Mouse (Mus musculus) midbrain, postnatal 0 days (tissue): ENCODE data around the gene Uvrag. TPM values are rescaled to one million over a fixed set of nuclear protein-coding genes. Genes with fewer than 3 reads are reported as not detected.
A peak's percentile ranks its signal among the peaks of the same experiment; 100 is the strongest.
"Not testable (repeated sequence)": the region's sequence is repeated elsewhere in the genome, so short reads cannot be mapped to it uniquely, and the experiment has no call there.

Source experiments
- ATAC-seq: fragments of 200-750 bp; cut with Nextera tagmentation; 2 replicates; pipeline ENCODE4 v1.8.0; 2017; ENCODE audit warnings: moderate number of reproducible peaks, mild to moderate bottlenecking, moderate TSS enrichment, moderate library complexity; ENCODE audit not compliant: low FRiP score
- DNase-seq: peaks from one replicate; pipeline ENCODE4 v3.0.0-alpha.2; 2015; ENCODE audit warnings: low spot score
- H3K27ac ChIP-seq: fragments of 300-500 bp; sonication (generic); 2 replicates; pipeline ENCODE4 v1.5.1; 2014; ENCODE audit warnings: low read depth, mild to moderate bottlenecking, low read length, mixed read lengths
- H3K27me3 ChIP-seq: fragments of 300-500 bp; sonication (generic); 2 replicates; pipeline ENCODE4 v1.6.1; 2014; ENCODE audit warnings: low read length, control low read depth, mixed read lengths; ENCODE audit not compliant: insufficient read depth
- H3K36me3 ChIP-seq: fragments of 300-500 bp; sonication (generic); 2 replicates; pipeline ENCODE4 v1.6.1; 2014; ENCODE audit warnings: low read length, control low read depth, mixed read lengths; ENCODE audit not compliant: insufficient read depth
- H3K4me1 ChIP-seq: fragments of 300-500 bp; sonication (generic); 2 replicates; pipeline ENCODE4 v1.6.1; 2014; ENCODE audit warnings: mild to moderate bottlenecking, control low read depth, antibody characterized with exemption, low read length, mixed read lengths; ENCODE audit not compliant: insufficient read depth
- H3K4me2 ChIP-seq: fragments of 300-500 bp; sonication (generic); 2 replicates; pipeline ENCODE4 v1.6.1; 2014; ENCODE audit warnings: low read depth, mild to moderate bottlenecking, low read length, mixed read lengths; ENCODE audit not compliant: poor library complexity, severe bottlenecking
- H3K4me3 ChIP-seq: fragments of 300-500 bp; sonication (generic); 2 replicates; pipeline ENCODE4 v1.5.1; 2014; ENCODE audit warnings: low read depth, mild to moderate bottlenecking, low read length, moderate library complexity
- H3K9ac ChIP-seq: fragments of 300-500 bp; sonication (generic); replicated peaks from 2 replicates; pipeline ENCODE4 v1.6.1; 2014; ENCODE audit warnings: mild to moderate bottlenecking, low read length, moderate library complexity, mixed read lengths; ENCODE audit not compliant: poor library complexity, severe bottlenecking
- H3K9me3 ChIP-seq: fragments of 300-500 bp; sonication (generic); 2 replicates; pipeline ENCODE4 v1.6.1; 2016; ENCODE audit warnings: low read length, control low read depth
- CTCF ChIP-seq: IDR thresholded peaks from 2 replicates; pipeline ENCODE4 v1.5.1; 2016; ENCODE audit warnings: antibody characterized with exemption, mild to moderate bottlenecking
- WGBS: fragments of 180-500 bp; shearing (Covaris S2); extraction: QIAGEN DNeasy Blood & Tissue Kit; methylation state at CpG from one replicate; pipeline ENCODE4 v1.1.7; 2014; 5-methylcytosine and 5-hydroxymethylcytosine counted together
- polyA plus RNA-seq: library from polyadenylated mRNA; unstranded; fragments of >200 nt; fragmentation: Nextera tagmentation; extraction: Ambion mirVana; gene quantifications from 2 replicates; pipeline ENCODE4 v1.2.1, GENCODE M21; 2015
- total RNA-seq: library from RNA; depleted of rRNA; stranded (reverse); fragments of >200 nt; gene quantifications from 2 replicates; pipeline ENCODE4 v1.2.3, GENCODE M21; 2014

The Uvrag gene
- total and polyA plus RNA-seq, 2 experiments from 2014 or later, result 19.8 to 23.3 TPM

- no peaks in the 10 kb centered on the region for H3K27me3 ChIP-seq
- no peak overlapping the region for H3K4me2 ChIP-seq
- no peak overlapping the region for H3K27ac ChIP-seq
- no peaks in the 10 kb centered on the region for H3K9me3 ChIP-seq
- 19% methylated on average over 4 of the region's 4 CpGs for WGBS
- DNase-seq (no peak), ATAC-seq (no peak)
- no peak overlapping the region for H3K9ac ChIP-seq
- H3K4me1 ChIP-seq, result 0 out of 2 replicates have a peak, but pooled peaks cover 3% of the 10 kb centered on the region
- H3K4me3 ChIP-seq, result no peak overlapping the region
- no peak for TF ChIP-seq CTCF
- no peaks in the 10 kb centered on the region for H3K36me3 ChIP-seq
Observed at GRCm38 (mm10) chr7:98974590-98974989, 166.4 kb downstream of the Uvrag start.

- DNase-seq (no peak), ATAC-seq (no peak)
- H3K4me3 ChIP-seq, result no peak overlapping the region
- H3K9ac ChIP-seq, result no peak overlapping the region
- WGBS, result 79% methylated on average over 5 of the region's 5 CpGs
- no peak overlapping the region for H3K27ac ChIP-seq
- H3K4me1 ChIP-seq, result 0 out of 2 replicates have a peak, but pooled peaks cover 3% of the 10 kb centered on the region
- H3K27me3 ChIP-seq, result no peaks in the 10 kb centered on the region
- H3K9me3 ChIP-seq, result no peaks in the 10 kb centered on the region
- no peak for TF ChIP-seq CTCF
- no peak overlapping the region for H3K4me2 ChIP-seq
- H3K36me3 ChIP-seq, result no peaks in the 10 kb centered on the region
Observed at GRCm38 (mm10) chr7:98970721-98971120, 170.2 kb downstream of the Uvrag start.

- no peak for TF ChIP-seq CTCF
Observed at GRCm38 (mm10) chr7:98968741-98969395, 172.1 kb downstream of the Uvrag start.

GRCm38 (mm10) chr7:98968082-98968674 is 172.8 kb downstream of the Uvrag start:
- no peak for TF ChIP-seq CTCF
- 0 out of 2 replicates have a peak overlapping the region, but pooled peaks have one; percentile 18 for H3K27ac ChIP-seq
- H3K4me1 ChIP-seq, result no peaks in the 10 kb centered on the region
- no peaks in the 10 kb centered on the region for H3K36me3 ChIP-seq
- peak overlapping the region; percentile 8 for H3K4me3 ChIP-seq
- DNase-seq (peak; percentile 46), ATAC-seq (no peak)
- peak overlapping the region; percentile 38 for H3K4me2 ChIP-seq
- H3K27me3 ChIP-seq, result no peaks in the 10 kb centered on the region
- no peak overlapping the region; the same call in 1 of the 2 replicates for H3K9ac ChIP-seq
- no peaks in the 10 kb centered on the region for H3K9me3 ChIP-seq
- 8% methylated on average over 16 of the region's 16 CpGs for WGBS

More at GRCm38 (mm10) chr7:98968741-98969395, 172.1 kb downstream of the Uvrag start:
- Histone ChIP-seq H3K4me1 (no peaks in the 10 kb centered on the region), H3K4me2 (no peak overlapping the region), H3K4me3 (no peak overlapping the region), H3K36me3 (no peaks in the 10 kb centered on the region), H3K27ac (no peak overlapping the region), H3K27me3 (no peaks in the 10 kb centered on the region), H3K9me3 (no peaks in the 10 kb centered on the region), H3K9ac (no peak overlapping the region)
- WGBS, result 63% methylated on average over 8 of the region's 8 CpGs
- ATAC-seq (no peak), DNase-seq (no peak)

- 38% methylated on average over 7 of the region's 7 CpGs for WGBS
- ATAC-seq (no peak), DNase-seq (no peak)
- Histone ChIP-seq H3K4me3 (no peak overlapping the region; the same call in 1 of the 2 replicates), H3K36me3 (no peaks in the 10 kb centered on the region), H3K4me2 (peak overlapping the region; percentile 38), H3K9me3 (no peaks in the 10 kb centered on the region), H3K9ac (no peak overlapping the region), H3K27ac (no peak overlapping the region), H3K27me3 (no peaks in the 10 kb centered on the region), H3K4me1 (no peaks in the 10 kb centered on the region)
- no peak for TF ChIP-seq CTCF
Observed at GRCm38 (mm10) chr7:98967672-98968071, 173.3 kb downstream of the Uvrag start.

- H3K4me1 ChIP-seq, ATAC-seq, H3K27me3 ChIP-seq, H3K4me2 ChIP-seq, H3K9ac ChIP-seq, H3K36me3 ChIP-seq, H3K27ac ChIP-seq, H3K9me3 ChIP-seq, DNase-seq, H3K4me3 ChIP-seq: not testable (repeated sequence)
- WGBS, result 96% methylated on average over 13 of the region's 13 CpGs
Observed at GRCm38 (mm10) chr7:98963581-98963980, 177.4 kb downstream of the Uvrag start.
